Mouse (Mus musculus) bone marrow, adult 2 months (tissue): ENCODE results near the gene Isca2.

ENCODE experiments used
- CTCF ChIP-seq: fragments of 200-500 bp; IDR thresholded peaks from 2 replicates; pipeline ENCODE4 v1.5.1; 2011; ENCODE audit warnings: low read length, control low read depth; ENCODE audit not compliant: control insufficient read depth, insufficient read depth
- POLR2A ChIP-seq: fragments of 200-500 bp; IDR thresholded peaks from 2 replicates; pipeline ENCODE4 v1.6.1; 2011; ENCODE audit warnings: low read depth, mild to moderate bottlenecking, control low read depth, low read length, borderline replicate concordance; ENCODE audit not compliant: control insufficient read depth

DNA sequence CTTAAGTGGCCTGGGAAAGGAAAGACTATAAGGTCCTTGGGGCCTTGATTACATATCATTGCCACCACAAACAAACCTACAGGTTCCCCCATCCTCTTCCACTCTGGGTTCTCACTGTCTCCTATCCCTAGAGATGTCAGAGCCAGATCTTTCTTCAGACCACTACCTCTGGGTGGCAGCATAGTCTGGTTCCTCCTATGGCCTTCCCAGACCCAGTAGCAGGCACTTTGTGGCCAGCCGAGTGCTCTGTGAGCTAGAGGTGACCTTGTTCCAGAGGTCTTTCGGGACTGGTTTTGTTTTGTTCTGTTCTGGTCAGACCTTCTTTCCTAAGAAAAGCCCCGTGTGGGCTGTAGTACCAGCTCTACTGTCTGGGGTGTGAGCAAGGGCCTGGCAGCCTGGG lies 39.0 kb downstream of the Isca2 start:
- no peak for TF ChIP-seq CTCF
- no peak for TF ChIP-seq POLR2A
